Mouse (Mus musculus) brain, embryonic 18.5 days (tissue): ENCODE measurements at regions not wholly inside any gene's neighbourhood (a gene's known extent, or its start where the extent isn't known, plus 50 kb on each side); places are given as distances from the start of the nearest gene placed in this dataset.
A peak's percentile ranks its signal among the peaks of the same experiment; 100 is the strongest.

Experiments used
- DNase-seq: peaks from one replicate; pipeline ENCODE4 v3.0.0-alpha.2; 2012; ENCODE audit warnings: low read depth, low spot score

DNA sequence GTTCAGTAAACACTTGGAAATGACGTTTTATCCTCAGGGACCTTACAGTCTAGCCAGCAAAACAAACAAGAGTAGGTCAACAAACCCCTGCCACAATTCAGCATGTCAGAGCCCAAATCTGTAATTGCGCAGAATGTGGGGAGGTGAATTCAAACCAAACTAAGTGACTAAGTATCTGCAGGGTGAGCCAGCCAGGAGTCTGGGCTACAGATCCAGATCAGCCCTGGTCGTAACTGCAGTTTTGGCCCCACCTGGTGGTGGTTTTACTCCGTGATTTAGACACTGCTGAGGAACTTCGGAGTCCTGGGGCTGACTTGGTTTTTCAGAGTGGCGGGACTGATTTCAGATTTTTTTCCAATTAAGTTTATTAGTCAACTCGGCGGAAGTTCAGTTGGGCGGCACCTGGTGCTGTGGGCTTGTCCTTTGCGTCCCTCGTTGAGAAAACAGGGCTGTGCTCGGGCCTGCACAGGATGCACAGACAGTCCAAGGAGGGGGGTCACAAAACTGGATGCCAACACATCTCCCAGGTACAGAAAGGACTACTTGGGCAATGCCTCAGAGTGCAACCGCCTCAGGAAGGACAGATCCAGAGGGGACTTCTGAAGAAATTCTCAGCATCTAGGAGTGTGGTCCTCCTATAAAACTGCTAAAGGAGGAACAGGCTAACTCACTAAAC, 107.6 kb upstream of the 1700066M21Rik start:
- DNase-seq: peak; percentile 28

GRCm38 (mm10) chr1:57272593-57272992, 104.8 kb upstream of the 1700066M21Rik start:
- DNase-seq: no peak

- DNase-seq: no peak
These were observed 95.9 kb upstream of the 1700066M21Rik start for GRCm38 (mm10) chr1:57281549-57281948.

DNA sequence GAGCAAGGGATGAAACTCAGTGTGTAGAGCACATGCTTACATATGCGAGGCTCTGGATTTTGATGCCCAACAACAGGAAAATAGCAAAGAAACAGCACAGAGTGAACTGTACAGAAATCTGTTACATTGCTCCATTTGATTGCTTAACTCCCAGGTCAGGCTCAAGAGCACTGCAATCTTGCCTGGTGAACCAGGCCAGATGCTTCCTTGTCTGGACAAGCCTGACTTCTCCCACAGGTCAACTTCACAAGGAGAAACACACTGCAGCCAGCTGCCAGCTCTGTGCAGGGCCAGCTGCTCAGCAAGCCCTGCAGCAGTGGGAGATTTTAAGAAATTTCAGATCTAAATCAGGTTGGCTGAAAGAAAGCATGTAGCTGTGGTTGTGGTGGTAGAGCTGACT, 81.2 kb upstream of the 1700066M21Rik start:
- no peak for DNase-seq

DNA sequence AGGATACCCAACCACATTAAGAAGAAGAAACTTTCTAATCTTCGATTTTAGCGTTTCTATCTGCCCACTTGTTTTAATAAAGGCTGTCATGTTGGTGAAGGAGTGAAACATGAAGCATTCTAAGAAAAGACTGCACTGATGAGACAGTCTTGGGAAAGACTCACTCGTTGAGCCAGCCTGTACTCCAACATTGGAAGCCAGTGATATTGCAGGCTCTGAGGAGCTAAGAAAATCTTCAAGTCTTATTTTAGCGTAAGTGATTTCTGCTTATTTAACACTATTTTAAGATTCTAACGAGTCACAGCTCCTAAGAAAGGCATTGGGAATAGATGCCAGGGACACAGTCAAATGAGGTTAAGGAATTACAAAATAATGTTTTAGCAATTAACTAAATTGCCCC, 78.9 kb upstream of the 1700066M21Rik start:
- no peak for DNase-seq

- DNase-seq: no peak
These were observed 76.0 kb upstream of the 1700066M21Rik start for GRCm38 (mm10) chr1:57301260-57301979.

DNA sequence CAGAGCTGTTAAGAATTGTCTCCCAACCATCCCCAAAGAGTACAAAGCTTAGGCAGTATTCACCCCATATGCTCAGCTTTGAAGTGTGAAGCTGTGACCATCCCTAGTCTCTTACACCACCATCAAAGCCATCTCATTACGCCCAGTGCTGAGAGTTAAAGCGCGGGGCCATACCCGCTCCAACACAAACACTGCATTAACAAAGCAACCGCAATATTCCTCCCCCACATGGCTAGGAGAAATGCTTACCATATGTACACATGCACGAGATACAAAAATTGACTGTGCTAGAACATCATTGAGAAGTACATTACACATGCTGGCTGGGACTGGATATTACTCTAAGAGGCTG, 75.5 kb upstream of the 1700066M21Rik start:
- DNase-seq: peak; percentile 59

- DNase-seq: no peak
These were observed 72.7 kb upstream of the 1700066M21Rik start for GRCm38 (mm10) chr1:57304757-57305156.

- DNase-seq: no peak
These were observed 54.9 kb upstream of the 1700066M21Rik start for GRCm38 (mm10) chr1:57322535-57322934.

DNA sequence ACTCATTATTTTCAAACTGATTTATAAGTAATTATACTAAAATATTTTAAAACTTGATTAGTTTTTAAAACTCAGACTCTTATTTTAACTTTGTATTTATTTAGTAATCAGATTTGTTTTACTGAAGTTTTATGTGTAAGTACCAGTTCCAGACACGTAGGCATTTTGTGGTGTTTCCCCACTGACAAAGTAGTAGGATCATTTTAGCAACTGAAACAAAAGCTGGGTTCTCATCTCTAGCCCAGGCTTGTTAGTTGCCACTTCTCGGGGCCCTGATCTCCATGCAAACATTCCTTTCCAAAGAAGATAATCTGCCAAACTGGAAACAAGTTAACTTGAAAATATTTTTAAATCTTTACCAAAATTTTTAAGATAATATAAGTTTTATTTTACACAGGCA, 54.3 kb upstream of the 1700066M21Rik start:
- no peak for DNase-seq

- DNase-seq: no peak
These were observed 51.7 kb upstream of the 1700066M21Rik start for GRCm38 (mm10) chr1:57325585-57326165.
